Mouse (Mus musculus) cortical plate, adult 2 months (tissue): ENCODE measurements around the gene Cyp1a2.

Experiments
- CTCF ChIP-seq: fragments of 200-500 bp; IDR thresholded peaks from 2 replicates; pipeline ENCODE4 v1.5.1; 2011; ENCODE audit warnings: mild to moderate bottlenecking, control low read depth, low read length; ENCODE audit not compliant: insufficient read depth; ENCODE audit errors: extremely low read depth
- POLR2A ChIP-seq: fragments of 200-500 bp; IDR thresholded peaks from 2 replicates; pipeline ENCODE4 v1.6.1; 2011; ENCODE audit warnings: mild to moderate bottlenecking, low read length, control low read depth; ENCODE audit not compliant: insufficient read depth; ENCODE audit errors: extremely low read depth

DNA sequence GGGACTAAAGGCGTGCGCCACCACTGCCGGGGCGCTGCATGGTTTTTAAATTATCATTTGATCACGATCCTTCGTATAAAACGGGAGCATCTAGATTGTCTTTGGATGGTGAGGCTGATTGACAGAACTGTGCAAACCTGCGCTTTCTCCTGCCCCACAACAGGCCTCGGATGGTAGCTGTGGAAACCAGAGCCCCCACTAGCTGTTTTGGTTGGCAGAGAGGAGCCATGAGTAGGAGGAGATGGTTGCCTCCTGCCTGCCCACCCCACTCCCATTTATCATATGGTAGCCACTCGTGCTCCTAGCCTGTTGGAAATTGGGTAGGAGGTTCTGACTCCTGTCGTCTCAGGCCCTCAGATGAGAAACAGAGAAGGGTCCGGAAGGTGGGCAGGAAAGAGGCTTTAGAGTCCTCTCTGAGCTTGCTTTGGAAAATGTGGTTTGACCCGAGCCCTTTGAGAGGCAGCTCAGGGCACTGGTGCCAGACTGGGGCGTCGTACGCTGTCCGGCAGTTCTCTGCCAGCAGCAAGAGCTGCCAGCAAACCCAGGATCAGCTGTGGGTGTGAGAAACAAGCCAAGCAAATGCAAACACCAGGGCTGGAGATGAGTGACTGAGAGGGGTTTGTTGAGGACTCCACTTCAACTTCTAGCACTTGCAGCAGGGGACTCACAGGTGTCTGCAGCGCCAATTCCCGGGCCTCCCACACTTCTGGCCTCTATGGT lies 26.7 kb downstream of the Cyp1a2 start:
- TF ChIP-seq CTCF: no peak
- no peak for TF ChIP-seq POLR2A
